Mouse (Mus musculus) myocyte (in vitro differentiated cells): ENCODE results near the gene Gsg1.

ENCODE experiments used
- E2F4 ChIP-seq: IDR thresholded peaks from one replicate; pipeline ENCODE4 v1.6.1; 2011; ENCODE audit warnings: mild to moderate bottlenecking, control low read depth, moderate library complexity; ENCODE audit not compliant: insufficient read depth
- MAX ChIP-seq: IDR thresholded peaks from one replicate; pipeline ENCODE4 v1.6.1; 2011; ENCODE audit warnings: low read depth, mild to moderate bottlenecking, control low read depth
- MYOD1 ChIP-seq, 3 experiments: IDR thresholded peaks; one replicate each; pipeline ENCODE4 v1.6.1; 2011; ENCODE audit warnings: control low read depth in 2 of 3, low read depth in 2 of 3, mild to moderate bottlenecking in 2 of 3, moderate library complexity in 1 of 3; ENCODE audit not compliant: insufficient read length in 2 of 3, control insufficient read depth in 1 of 3
- MYOG ChIP-seq, 3 experiments: IDR thresholded peaks; one replicate each; pipeline ENCODE4 v1.6.1; 2011; ENCODE audit warnings: control low read depth in 2 of 3, low read depth in 2 of 3, mild to moderate bottlenecking in 2 of 3; ENCODE audit not compliant: insufficient read length in 2 of 3, control insufficient read depth in 1 of 3, insufficient read depth in 1 of 3
- POLR2A ChIP-seq: IDR thresholded peaks from one replicate; pipeline ENCODE4 v1.6.1; 2011; ENCODE audit warnings: low read depth, mild to moderate bottlenecking, control low read depth, moderate library complexity; ENCODE audit not compliant: insufficient read length
- SRF ChIP-seq: IDR thresholded peaks from one replicate; pipeline ENCODE4 v1.6.1; 2011; ENCODE audit warnings: low read depth; ENCODE audit not compliant: control insufficient read depth, insufficient read length
- TCF12 ChIP-seq: IDR thresholded peaks from one replicate; pipeline ENCODE4 v1.6.1; 2011; ENCODE audit warnings: mild to moderate bottlenecking, control low read depth; ENCODE audit not compliant: poor library complexity, insufficient read depth, severe bottlenecking
- TCF3 ChIP-seq: IDR thresholded peaks from one replicate; pipeline ENCODE4 v1.6.1; 2011; ENCODE audit warnings: low read depth, control low read depth; ENCODE audit not compliant: insufficient read length
- USF1 ChIP-seq: IDR thresholded peaks from one replicate; pipeline ENCODE4 v1.6.1; 2011; ENCODE audit warnings: low read depth, mild to moderate bottlenecking, control low read depth, moderate library complexity

DNA sequence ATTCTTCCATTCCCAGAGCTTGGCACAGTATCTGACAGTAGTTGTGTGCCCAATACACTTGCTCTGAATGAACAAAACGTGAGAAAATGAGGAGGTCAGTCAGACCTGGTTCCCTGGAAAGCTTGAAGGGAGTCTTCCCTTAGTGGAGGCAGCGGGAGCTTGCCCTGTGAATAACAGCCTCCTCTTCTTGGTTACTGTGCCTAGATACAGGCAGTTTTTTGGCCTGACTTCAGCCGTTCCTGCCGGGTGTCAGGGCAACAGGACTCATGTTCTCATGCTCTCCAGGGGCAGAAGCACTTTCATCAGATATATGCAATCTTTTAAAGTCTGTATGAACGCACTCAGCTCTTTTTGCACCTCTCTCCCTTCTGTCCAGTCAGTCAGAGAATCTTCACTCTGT lies 25.1 kb upstream of the Gsg1 start:
- no peak for TF ChIP-seq POLR2A
- TF ChIP-seq USF1, result no peak
- no peak for TF ChIP-seq TCF12
- no peak for TF ChIP-seq MYOD1 (IDR thresholded peaks at IDR 0.05; ENCODE audit: control insufficient read depth in 1 of 3, insufficient read length in 2 of 3, low read depth in 2 of 3)
- no peak for TF ChIP-seq SRF
- no peak for TF ChIP-seq MYOG (IDR thresholded peaks at IDR 0.05; ENCODE audit: control insufficient read depth in 1 of 3, insufficient read depth in 1 of 3, insufficient read length in 2 of 3, low read depth in 2 of 3)
- no peak for TF ChIP-seq E2F4
- TF ChIP-seq MAX, result no peak
- TF ChIP-seq TCF3, result no peak
